25 mouse cellular contexts compared by ENCODE assay signal in genomic region chr2:168023763-168024402, GRCm38 (mm10). TPM values are rescaled to one million over a fixed set of nuclear protein-coding genes. Genes with fewer than 3 reads are reported as not detected.
DNase-seq lines count a peak whose midpoint lies in the region; ATAC-seq and TF ChIP-seq lines count a peak whose summit lies in the region.
"Had no signal": no experiment of that assay in that cellular context is flagged by ENCODE, and none has a peak within 500 bp of the region (broad histone marks: within the 10 kb centered on the region; RNA-seq: fewer than 3 reads in every experiment).

No protein-coding gene starts in this region.

- H3K9me3 ChIP-seq in embryonic facial prominence, embryonic 15.5 days (replicated peaks) = peaks cover 4% of the 10 kb centered on the region; the same call in 1 of the 2 replicates
- H3K9me3 ChIP-seq in embryonic facial prominence, embryonic 10.5 days = peaks cover 6% of the 10 kb centered on the region; the same call in 1 of the 2 replicates
- H3K9me3 ChIP-seq in lung, embryonic 14.5 days (ENCODE audit: low read depth, low read length) = peaks cover 5% of the 10 kb centered on the region; the same call in 1 of the 2 replicates
- no peaks in the 10 kb centered on the region for H3K9me3 ChIP-seq in stomach, postnatal 0 days (ENCODE audit: control insufficient read depth, low read length)
- H3K9me3 ChIP-seq in midbrain, embryonic 15.5 days = no peaks in the 10 kb centered on the region
- H3K9me3 ChIP-seq in midbrain, embryonic 10.5 days (replicated peaks) = peaks cover 10% of the 10 kb centered on the region; the same call in 1 of the 2 replicates
- H3K9me3 ChIP-seq: forebrain, embryonic 15.5 days; liver, embryonic 15.5 days had no signal

- H3K4me2 ChIP-seq in embryonic facial prominence, embryonic 15.5 days (replicated peaks) = no peak overlapping the region
- H3K4me2 ChIP-seq in lung, embryonic 14.5 days = no peak overlapping the region
- no peak overlapping the region for H3K4me2 ChIP-seq in stomach, postnatal 0 days (replicated peaks; ENCODE audit: low read depth)
- H3K4me2 ChIP-seq in midbrain, embryonic 15.5 days = no peak overlapping the region
- H3K4me2 ChIP-seq: forebrain, embryonic 15.5 days; heart, embryonic 12.5 days; liver, embryonic 15.5 days had no signal

- TF ChIP-seq CTCF in lung, embryonic 14.5 days (IDR thresholded peaks at IDR 0.05; ENCODE audit: low read depth) = no peak
- TF ChIP-seq CTCF in stomach, postnatal 0 days (IDR thresholded peaks at IDR 0.05; ENCODE audit: low read depth) = no peak

- 64% methylated on average over 3 of the region's 3 CpGs for WGBS in embryonic facial prominence, embryonic 15.5 days
- WGBS in embryonic facial prominence, embryonic 10.5 days = 76% methylated on average over 3 of the region's 3 CpGs
- WGBS in lung, embryonic 14.5 days = 61% methylated on average over 3 of the region's 3 CpGs
- 55% methylated on average over 3 of the region's 3 CpGs for WGBS in stomach, postnatal 0 days
- WGBS in midbrain, embryonic 15.5 days = 74% methylated on average over 3 of the region's 3 CpGs
- WGBS in midbrain, embryonic 10.5 days = 82% methylated on average over 3 of the region's 3 CpGs

- no peak overlapping the region for H3K4me3 ChIP-seq in embryonic facial prominence, embryonic 15.5 days (replicated peaks)
- H3K4me3 ChIP-seq in embryonic facial prominence, embryonic 10.5 days = no peak overlapping the region
- no peak overlapping the region for H3K4me3 ChIP-seq in lung, embryonic 14.5 days (ENCODE audit: low read depth, low read length)
- no peak overlapping the region for H3K4me3 ChIP-seq in stomach, postnatal 0 days (ENCODE audit: low read depth, low read length)
- H3K4me3 ChIP-seq in midbrain, embryonic 15.5 days = no peak overlapping the region
- H3K4me3 ChIP-seq in midbrain, embryonic 10.5 days = no peak overlapping the region
- H3K4me3 ChIP-seq: forebrain, embryonic 15.5 days; heart, embryonic 12.5 days; hindbrain, embryonic 10.5 days; liver, embryonic 15.5 days had no signal

- no peak for TF ChIP-seq EP300 in stomach, postnatal 0 days (optimal IDR thresholded peaks at IDR 0.05)

- no peaks in the 10 kb centered on the region for H3K36me3 ChIP-seq in embryonic facial prominence, embryonic 15.5 days
- H3K36me3 ChIP-seq in embryonic facial prominence, embryonic 10.5 days (replicated peaks) = no peaks in the 10 kb centered on the region
- no peaks in the 10 kb centered on the region for H3K36me3 ChIP-seq in lung, embryonic 14.5 days (ENCODE audit: insufficient read depth)
- no peaks in the 10 kb centered on the region for H3K36me3 ChIP-seq in stomach, postnatal 0 days (ENCODE audit: control insufficient read depth, insufficient read depth, low read length)
- H3K36me3 ChIP-seq in midbrain, embryonic 15.5 days (replicated peaks) = no peaks in the 10 kb centered on the region
- H3K36me3 ChIP-seq in midbrain, embryonic 10.5 days = no peaks in the 10 kb centered on the region
- H3K36me3 ChIP-seq: forebrain, embryonic 15.5 days; heart, embryonic 12.5 days; hindbrain, embryonic 10.5 days; liver, embryonic 15.5 days had no signal

- no peaks in the 10 kb centered on the region for H3K27me3 ChIP-seq in embryonic facial prominence, embryonic 15.5 days
- no peaks in the 10 kb centered on the region for H3K27me3 ChIP-seq in embryonic facial prominence, embryonic 10.5 days (replicated peaks; ENCODE audit: low read depth, poor library complexity, severe bottlenecking)
- H3K27me3 ChIP-seq in lung, embryonic 14.5 days (ENCODE audit: insufficient read depth, low read length) = no peaks in the 10 kb centered on the region
- no peaks in the 10 kb centered on the region for H3K27me3 ChIP-seq in stomach, postnatal 0 days (ENCODE audit: control insufficient read depth, insufficient read depth, low read length)
- H3K27me3 ChIP-seq in midbrain, embryonic 15.5 days (replicated peaks) = no peaks in the 10 kb centered on the region
- H3K27me3 ChIP-seq in midbrain, embryonic 10.5 days (ENCODE audit: low read depth, poor library complexity, severe bottlenecking) = no peaks in the 10 kb centered on the region
- H3K27me3 ChIP-seq: forebrain, embryonic 15.5 days; heart, embryonic 12.5 days; liver, embryonic 15.5 days; Patski had no signal

- no peak overlapping the region for H3K9ac ChIP-seq in embryonic facial prominence, embryonic 15.5 days
- H3K9ac ChIP-seq in lung, embryonic 14.5 days = no peak overlapping the region
- H3K9ac ChIP-seq in stomach, postnatal 0 days (ENCODE audit: low read length) = no peak overlapping the region
- no peak overlapping the region for H3K9ac ChIP-seq in midbrain, embryonic 15.5 days
- H3K9ac ChIP-seq: forebrain, embryonic 15.5 days; heart, embryonic 12.5 days; liver, embryonic 15.5 days had no signal

- 0 out of 2 replicates have a peak overlapping the region, but pooled peaks have one; percentile 85 for H3K27ac ChIP-seq in embryonic facial prominence, embryonic 15.5 days (replicated peaks)
- no peak overlapping the region for H3K27ac ChIP-seq in embryonic facial prominence, embryonic 10.5 days (replicated peaks)
- H3K27ac ChIP-seq in lung, embryonic 14.5 days (ENCODE audit: low read depth) = 0 out of 2 replicates have a peak overlapping the region, but pooled peaks have one; percentile 87
- peak overlapping the region; percentile 8; the same call in 1 of the 2 replicates for H3K27ac ChIP-seq in stomach, postnatal 0 days (replicated peaks)
- H3K27ac ChIP-seq in midbrain, embryonic 15.5 days = no peak overlapping the region
- H3K27ac ChIP-seq in midbrain, embryonic 10.5 days (replicated peaks) = no peak overlapping the region
- H3K27ac ChIP-seq: forebrain, embryonic 15.5 days; hindbrain, embryonic 10.5 days; liver, embryonic 15.5 days had no signal

- H3K4me1 ChIP-seq in embryonic facial prominence, embryonic 15.5 days = peaks cover 45% of the 10 kb centered on the region
- no peaks in the 10 kb centered on the region for H3K4me1 ChIP-seq in embryonic facial prominence, embryonic 10.5 days
- H3K4me1 ChIP-seq in lung, embryonic 14.5 days (ENCODE audit: insufficient read depth) = peaks cover 14% of the 10 kb centered on the region; the same call in 1 of the 2 replicates
- peaks cover 6% of the 10 kb centered on the region for H3K4me1 ChIP-seq in stomach, postnatal 0 days (replicated peaks; ENCODE audit: control insufficient read depth, insufficient read depth)
- H3K4me1 ChIP-seq in midbrain, embryonic 15.5 days = no peaks in the 10 kb centered on the region
- H3K4me1 ChIP-seq in midbrain, embryonic 10.5 days = 0 out of 2 replicates have a peak, but pooled peaks cover 2% of the 10 kb centered on the region
- H3K4me1 ChIP-seq: liver, embryonic 15.5 days had no signal

- no peak for ATAC-seq in embryonic facial prominence, embryonic 15.5 days (ENCODE audit: insufficient number of reproducible peaks, low FRiP score, low TSS enrichment, low read depth)
- ATAC-seq in lung, embryonic 14.5 days (ENCODE audit: insufficient read depth) = no peak
- peak; percentile 54 for ATAC-seq in megakaryocyte-erythroid progenitor cell, adult 5-6 weeks (replicated peaks; ENCODE audit: low FRiP score, low TSS enrichment, poor library complexity, severe bottlenecking)
- ATAC-seq in stomach, postnatal 0 days (ENCODE audit: low FRiP score, low TSS enrichment) = peak; percentile 50
- ATAC-seq in midbrain, embryonic 15.5 days (replicated peaks) = no peak
- ATAC-seq: CD4-positive, CD25-positive, alpha-beta regulatory T cell, adult 4 months; forebrain, embryonic 15.5 days; lung, postnatal 0 days; Patski had no signal

- no peak for DNase-seq in embryonic facial prominence, embryonic 10.5 days (ENCODE audit: low spot score)
- DNase-seq in lung, embryonic 14.5 days = no peak
- no peak for DNase-seq in lung, postnatal 36 days
- DNase-seq in stomach, postnatal 0 days (ENCODE audit: low spot score) = no peak
- no peak for DNase-seq in midbrain, embryonic 10.5 days (ENCODE audit: low spot score)
- DNase-seq: adrenal gland, adult 8-10 months; cerebellum, adult 11-12 months; cerebellum, postnatal 10 days; embryo, embryonic 11 days; gastrocnemius, postnatal 10 days; heart, adult 11 months; heart, postnatal 10 days; kidney, adult 2 months; kidney, postnatal 10 days; left cerebral cortex, postnatal 4 days had no signal

RNA-seq across cellular contexts. Expression of gene Ripor3, which starts 13.5 kb away (rescaled TPM):
- 8.3 and 8.4 TPM in 2 replicates for polyA plus RNA-seq in embryonic facial prominence, embryonic 15.5 days (2015; fragmentation: Nextera tagmentation; extraction: Ambion mirVana)
- 0.47 and 0.95 TPM in 2 replicates for polyA plus RNA-seq in embryonic facial prominence, embryonic 10.5 days (2016; fragmentation: Nextera tagmentation; extraction: Ambion mirVana)
- 2.0 and 2.2 TPM in 2 replicates for polyA plus RNA-seq in lung, embryonic 14.5 days (2014; fragmentation: Nextera tagmentation; extraction: Ambion mirVana)
- total RNA-seq in megakaryocyte-erythroid progenitor cell, adult 5-6 weeks (2014; fragmentation: Nextera tagmentation) = not detected in 2 replicates
- 0.42 TPM in 1 of 2 replicates, not detected in the other for total RNA-seq in megakaryocyte-erythroid progenitor cell, adult 5-6 weeks (2017)
- 3.0 and 3.2 TPM in 2 replicates for polyA plus RNA-seq in stomach, postnatal 0 days (2015; fragmentation: Nextera tagmentation; extraction: Ambion mirVana)
- 0.66 and 0.70 TPM in 2 replicates for polyA plus RNA-seq in midbrain, embryonic 15.5 days (2015; fragmentation: Nextera tagmentation; extraction: Ambion mirVana)
- polyA plus RNA-seq in midbrain, embryonic 10.5 days (2016; fragmentation: Nextera tagmentation; extraction: Ambion mirVana) = 0.86 and 0.97 TPM in 2 replicates

RNA-seq across cellular contexts. Expression of gene Pard6b, which starts 56.9 kb away (rescaled TPM):
- polyA plus RNA-seq in embryonic facial prominence, embryonic 15.5 days (2015; fragmentation: Nextera tagmentation; extraction: Ambion mirVana) = 3.6 and 4.1 TPM in 2 replicates
- polyA plus RNA-seq in embryonic facial prominence, embryonic 10.5 days (2016; fragmentation: Nextera tagmentation; extraction: Ambion mirVana) = 7.3 and 7.4 TPM in 2 replicates
- polyA plus RNA-seq in lung, embryonic 14.5 days (2014; fragmentation: Nextera tagmentation; extraction: Ambion mirVana) = 14.0 and 14.1 TPM in 2 replicates
- 0.48 and 1.1 TPM in 2 replicates for total RNA-seq in megakaryocyte-erythroid progenitor cell, adult 5-6 weeks (2014; fragmentation: Nextera tagmentation)
- total RNA-seq in megakaryocyte-erythroid progenitor cell, adult 5-6 weeks (2017) = 1.6 and 3.8 TPM in 2 replicates
- 11.8 and 12.3 TPM in 2 replicates for polyA plus RNA-seq in stomach, postnatal 0 days (2015; fragmentation: Nextera tagmentation; extraction: Ambion mirVana)
- 7.5 TPM in 2 replicates for polyA plus RNA-seq in midbrain, embryonic 15.5 days (2015; fragmentation: Nextera tagmentation; extraction: Ambion mirVana)
- 6.9 and 7.5 TPM in 2 replicates for polyA plus RNA-seq in midbrain, embryonic 10.5 days (2016; fragmentation: Nextera tagmentation; extraction: Ambion mirVana)

Comparison
In these comparisons a context has a peak if more than half of its experiments do, and no peak if none do; other contexts are left out.
1. H3K27ac ChIP-seq: peak in embryonic facial prominence, embryonic 15.5 days (single experiment), lung, embryonic 14.5 days (single experiment) and stomach, postnatal 0 days (single experiment); none in embryonic facial prominence, embryonic 10.5 days (single experiment), midbrain, embryonic 15.5 days (single experiment) and midbrain, embryonic 10.5 days (single experiment).
2. ATAC-seq: peak in megakaryocyte-erythroid progenitor cell, adult 5-6 weeks (single experiment) and stomach, postnatal 0 days (single experiment); none in embryonic facial prominence, embryonic 15.5 days (single experiment), lung, embryonic 14.5 days (single experiment) and midbrain, embryonic 15.5 days (single experiment).